Mouse (Mus musculus): Measurements from ENCODE around the gene Wnt10b. TPM values are rescaled to one million over a fixed set of nuclear protein-coding genes. Genes with fewer than 3 reads are reported as not detected.

The Wnt10b gene
- polyA plus RNA-seq, 1 experiment from 2014 or later: 0.44 TPM

DNA sequence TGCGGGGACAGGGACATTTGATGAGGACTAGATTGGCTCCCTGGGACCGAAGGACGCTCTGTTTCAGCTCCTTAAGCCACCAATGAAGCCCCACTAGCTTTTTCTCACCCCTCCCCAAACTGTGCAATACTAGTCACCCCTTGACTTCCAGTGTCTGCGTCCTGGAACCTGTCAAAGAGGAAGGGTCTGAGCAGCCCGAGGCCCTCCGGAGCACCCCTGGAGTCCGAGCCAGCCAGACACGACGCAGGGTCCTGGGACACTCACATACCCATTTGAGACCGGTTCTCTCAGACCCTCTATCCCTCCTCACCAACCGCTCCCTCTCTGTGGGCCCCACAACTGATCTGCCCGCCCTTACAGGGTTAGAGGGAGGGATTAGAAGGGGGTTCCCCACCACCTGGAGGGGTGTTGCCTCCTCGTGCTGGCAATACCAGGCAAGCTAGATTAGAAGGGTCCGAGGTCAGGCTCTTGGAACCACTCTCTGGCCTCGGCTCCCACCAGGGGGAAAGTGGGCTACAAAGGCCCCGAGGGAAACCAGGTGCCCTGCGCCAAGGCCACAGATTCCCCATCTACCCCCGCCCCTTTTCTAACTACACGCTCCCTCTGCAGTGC is 839 bp downstream of the Wnt10b start:
- H3K27me3 ChIP-seq (ENCODE audit: insufficient read depth, poor library complexity, severe bottlenecking): peaks cover 100% of the 10 kb centered on the region
- peaks cover 3% of the 10 kb centered on the region; the same call in 1 of the 2 replicates for H3K9me3 ChIP-seq
- H3K4me1 ChIP-seq (replicated peaks): peaks cover 59% of the 10 kb centered on the region
- DNase-seq (ENCODE audit: low spot score): peak; percentile 33
- H3K27ac ChIP-seq: no peak overlapping the region
- H3K36me3 ChIP-seq: no peaks in the 10 kb centered on the region
- peak overlapping the region; percentile 38 for H3K4me3 ChIP-seq
- WGBS: 2% methylated on average over 19 of the region's 19 CpGs

DNA sequence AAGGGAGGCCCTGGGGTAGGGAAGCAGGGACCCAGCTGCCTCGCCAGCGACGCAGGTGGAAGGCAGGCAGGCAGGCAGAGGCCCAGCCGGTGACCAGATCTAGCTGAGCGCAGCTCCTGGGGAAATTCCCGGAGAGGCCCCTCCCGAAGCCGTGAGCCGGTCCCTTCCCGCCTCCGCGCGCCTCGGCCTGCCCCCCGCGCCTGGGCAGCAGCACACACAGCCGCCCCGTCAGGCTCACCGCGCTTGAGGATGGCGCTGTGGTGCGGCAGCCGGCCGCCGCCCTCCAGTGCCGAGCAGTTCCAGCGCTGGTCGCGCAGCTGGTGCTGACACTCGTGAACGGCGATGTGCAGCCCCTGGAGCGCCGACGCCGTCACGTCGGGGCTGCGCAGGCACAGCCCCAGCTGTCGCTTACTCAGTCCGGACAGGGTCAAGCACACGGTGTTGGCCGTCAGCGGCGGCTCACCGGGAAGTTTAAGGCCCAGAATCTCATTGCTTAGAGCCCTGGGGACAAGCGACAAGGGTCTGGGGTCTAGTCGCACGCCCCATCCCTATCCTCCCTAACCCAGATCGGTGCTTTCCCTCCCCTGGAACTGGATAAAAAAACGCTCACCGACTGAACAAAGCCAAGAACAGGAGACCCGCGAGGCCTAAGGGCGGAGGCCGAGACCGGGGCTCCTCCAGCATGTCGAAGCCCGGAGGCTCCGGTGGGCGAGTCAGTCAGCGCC is 1.5 kb downstream of the Wnt10b start:
- peaks cover 100% of the 10 kb centered on the region for H3K27me3 ChIP-seq (ENCODE audit: insufficient read depth, poor library complexity, severe bottlenecking)
- WGBS: under 1% methylated on average over 62 of the region's 62 CpGs
- peaks cover 62% of the 10 kb centered on the region for H3K4me1 ChIP-seq (replicated peaks)
- peak overlapping the region; percentile 43; the same call in 1 of the 2 replicates for H3K27ac ChIP-seq
- peak; percentile 64 for DNase-seq (ENCODE audit: low spot score)
- H3K9me3 ChIP-seq: peaks cover 3% of the 10 kb centered on the region; the same call in 1 of the 2 replicates
- H3K36me3 ChIP-seq: no peaks in the 10 kb centered on the region
- peak overlapping the region; percentile 38 for H3K4me3 ChIP-seq

DNA sequence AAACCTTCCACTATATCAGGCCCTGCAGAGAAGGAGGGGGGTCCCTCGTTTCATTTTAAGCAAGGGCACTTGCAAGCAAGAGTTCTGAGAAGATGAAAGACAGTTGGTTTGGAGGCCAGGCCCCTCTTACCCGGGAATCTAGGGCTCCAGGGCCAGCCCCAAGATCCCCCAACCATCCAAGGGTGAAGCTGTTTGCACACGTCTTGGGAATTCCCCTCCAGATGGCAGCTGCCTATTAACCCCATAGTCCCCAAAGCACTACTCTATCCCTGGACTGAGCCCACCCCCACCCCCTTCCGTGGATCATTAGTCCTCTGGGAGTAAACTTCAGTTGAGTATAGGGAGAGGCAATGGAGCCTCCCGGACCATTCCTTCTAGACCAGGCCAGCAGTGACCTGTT is 2.4 kb downstream of the Wnt10b start:
- Histone ChIP-seq H3K4me3 (no peak overlapping the region), H3K27ac (no peak overlapping the region), H3K27me3 (ENCODE audit: insufficient read depth, poor library complexity, severe bottlenecking) (peaks cover 100% of the 10 kb centered on the region), H3K36me3 (no peaks in the 10 kb centered on the region), H3K4me1 (replicated peaks) (peaks cover 58% of the 10 kb centered on the region), H3K9me3 (peaks cover 3% of the 10 kb centered on the region; the same call in 1 of the 2 replicates)
- WGBS: 2% methylated on average over 5 of the region's 5 CpGs
- DNase-seq (ENCODE audit: low spot score): no peak

DNA sequence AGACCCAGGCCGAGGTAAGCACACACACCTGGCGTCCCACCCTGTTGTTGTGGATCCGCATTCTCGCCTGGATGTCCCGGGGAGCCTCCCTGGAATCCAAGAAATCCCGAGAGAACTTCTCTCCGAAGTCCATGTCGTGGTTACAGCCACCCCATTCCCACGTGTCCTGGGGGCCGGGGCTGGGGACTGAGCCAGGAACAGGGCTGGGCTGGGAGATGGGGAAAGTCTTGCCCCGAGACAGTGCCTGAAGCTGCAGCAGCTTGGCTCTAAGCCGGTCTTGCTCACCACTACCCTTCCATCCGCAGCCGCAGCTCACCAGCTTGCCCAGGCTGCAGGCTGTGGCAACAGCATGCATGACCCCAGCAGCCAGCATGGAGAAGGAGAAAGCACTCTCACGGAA is 3.9 kb downstream of the Wnt10b start:
- WGBS: 4% methylated on average over 15 of the region's 15 CpGs
- peak; percentile 14 for DNase-seq (ENCODE audit: low spot score)
- H3K36me3 ChIP-seq: no peaks in the 10 kb centered on the region
- no peak overlapping the region for H3K27ac ChIP-seq
- H3K9me3 ChIP-seq: no peaks in the 10 kb centered on the region
- peaks cover 100% of the 10 kb centered on the region for H3K27me3 ChIP-seq (ENCODE audit: insufficient read depth, poor library complexity, severe bottlenecking)
- peaks cover 52% of the 10 kb centered on the region for H3K4me1 ChIP-seq (replicated peaks)
- no peak overlapping the region for H3K4me3 ChIP-seq

DNA sequence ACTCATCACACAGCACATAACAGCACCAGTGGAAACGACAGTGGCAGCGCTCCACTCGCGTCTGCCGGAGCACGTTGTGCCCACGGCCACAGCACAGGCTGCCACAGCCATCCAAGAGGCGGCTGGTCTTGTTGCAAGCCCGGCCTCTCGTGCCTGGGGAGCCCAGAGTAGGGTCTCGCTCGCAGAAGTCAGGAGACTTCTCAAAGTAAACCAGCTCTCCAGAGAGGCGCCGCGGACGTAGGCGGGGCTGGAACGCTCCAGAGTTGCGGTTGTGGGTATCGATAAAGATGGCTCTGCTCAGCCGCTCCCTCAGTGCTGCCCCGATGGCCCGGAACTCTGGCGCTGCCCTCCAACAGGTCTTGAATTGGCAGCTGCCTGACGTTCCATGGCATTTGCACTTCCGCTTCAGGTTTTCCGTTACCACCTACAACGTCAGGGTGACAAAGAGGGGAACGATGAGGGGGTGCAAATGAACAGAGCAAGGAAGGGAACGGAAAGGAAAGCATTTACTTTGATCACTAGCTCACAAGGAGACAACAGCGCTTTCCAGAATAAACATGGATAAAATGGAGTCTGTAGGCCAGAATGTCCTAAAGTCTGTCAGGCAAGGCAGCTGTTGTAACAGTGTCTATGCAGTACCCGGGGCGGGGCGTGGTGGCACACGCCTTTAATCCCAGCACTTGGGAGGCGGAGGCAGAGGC is 5.3 kb downstream of the Wnt10b start:
- 3% methylated on average over 36 of the region's 36 CpGs for WGBS
- peak overlapping the region; percentile 39 for H3K4me3 ChIP-seq
- peak; percentile 51 for DNase-seq (ENCODE audit: low spot score)

DNA sequence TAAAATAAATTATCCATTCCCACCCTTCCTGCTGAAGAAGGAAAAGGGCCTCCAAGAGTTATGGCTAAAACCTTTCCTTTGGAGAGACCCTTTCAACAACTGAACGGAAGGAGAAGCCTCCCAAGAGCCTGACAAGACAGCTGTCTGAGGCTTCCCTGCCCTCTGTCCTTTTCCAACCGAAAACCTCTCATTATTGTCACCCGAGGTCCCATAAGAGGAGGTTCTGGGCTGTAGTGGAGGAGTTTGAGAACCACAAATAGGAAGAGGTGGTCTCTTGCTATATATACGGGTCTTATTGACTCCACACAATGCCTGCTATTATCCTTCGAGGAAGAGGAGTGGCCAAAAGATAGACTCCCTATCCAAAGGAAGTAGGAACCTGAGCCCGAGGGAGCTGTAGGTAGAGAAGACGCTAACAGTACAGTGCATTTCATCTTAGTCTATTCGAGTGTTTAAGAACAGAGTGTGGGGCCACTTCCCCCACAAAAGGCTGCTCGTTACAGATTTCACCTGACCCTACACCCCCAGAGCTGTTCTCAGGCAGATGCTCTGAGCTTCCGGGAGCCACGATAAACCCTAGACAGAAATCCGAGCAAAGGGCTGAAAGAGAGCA is 6.0 kb downstream of the Wnt10b start:
- Histone ChIP-seq H3K4me1 (replicated peaks) (peaks cover 32% of the 10 kb centered on the region), H3K4me3 (peak overlapping the region; percentile 39), H3K36me3 (no peaks in the 10 kb centered on the region), H3K9me3 (no peaks in the 10 kb centered on the region), H3K27me3 (ENCODE audit: insufficient read depth, poor library complexity, severe bottlenecking) (peaks cover 99% of the 10 kb centered on the region), H3K27ac (no peak overlapping the region)
- WGBS: 6% methylated on average over 12 of the region's 12 CpGs
- DNase-seq (ENCODE audit: low spot score): no peak

More for the DNA sequence above, 5.3 kb downstream of the Wnt10b start:
- Histone ChIP-seq H3K27me3 (ENCODE audit: insufficient read depth, poor library complexity, severe bottlenecking) (peaks cover 100% of the 10 kb centered on the region), H3K27ac (no peak overlapping the region), H3K36me3 (no peaks in the 10 kb centered on the region), H3K4me1 (replicated peaks) (peaks cover 39% of the 10 kb centered on the region), H3K9me3 (no peaks in the 10 kb centered on the region)

DNA sequence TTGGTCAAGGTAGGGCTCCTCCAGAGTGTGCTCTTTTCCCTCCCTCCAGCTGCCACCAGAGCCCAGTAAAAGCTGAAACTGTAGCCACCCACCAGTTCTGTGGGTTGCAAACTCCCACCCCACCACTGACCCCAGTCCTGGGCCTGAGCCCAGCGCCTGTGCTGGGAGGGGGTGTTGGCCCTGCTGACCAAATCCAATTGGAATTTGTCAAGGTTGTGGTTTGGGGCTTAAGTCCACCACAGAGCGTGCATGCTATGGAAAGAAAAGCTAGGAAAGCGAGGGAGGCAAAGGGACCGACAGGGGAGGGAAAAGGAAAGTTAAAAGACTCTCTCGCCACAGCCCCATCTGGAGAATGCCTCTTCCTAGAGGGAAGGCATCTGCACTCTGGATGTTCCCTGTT is 9.7 kb downstream of the Wnt10b start:
- peaks cover 21% of the 10 kb centered on the region for H3K4me1 ChIP-seq (replicated peaks)

DNA sequence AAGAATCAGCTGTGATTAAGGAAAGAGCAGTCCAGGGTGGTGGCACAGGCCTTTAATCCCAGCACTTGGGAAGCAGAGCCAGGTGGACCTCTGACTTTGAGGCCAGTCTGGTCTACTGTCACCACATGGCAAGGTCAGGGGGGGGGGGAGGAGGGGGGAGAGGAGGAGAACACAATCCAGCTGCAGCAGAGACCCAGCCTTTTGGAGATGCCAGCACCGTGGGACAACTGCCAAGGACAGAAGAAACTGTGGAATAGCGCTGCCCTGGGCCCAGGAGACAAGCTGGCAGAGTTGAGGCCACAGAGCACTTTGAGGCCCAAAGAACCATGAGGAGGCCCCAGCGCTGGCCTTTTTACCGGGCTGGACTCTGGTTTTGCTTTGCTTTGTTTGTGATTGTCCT is 12.0 kb downstream of the Wnt10b start:
- Histone ChIP-seq H3K9me3 (no peaks in the 10 kb centered on the region), H3K36me3 (peaks cover 6% of the 10 kb centered on the region), H3K27ac (no peak overlapping the region), H3K27me3 (ENCODE audit: insufficient read depth, poor library complexity, severe bottlenecking) (peaks cover 68% of the 10 kb centered on the region), H3K4me1 (replicated peaks) (peaks cover 25% of the 10 kb centered on the region), H3K4me3 (no peak overlapping the region)
- DNase-seq (ENCODE audit: low spot score): no peak
- 64% methylated on average over 4 of the region's 4 CpGs for WGBS

More for the DNA sequence above, 9.7 kb downstream of the Wnt10b start:
- WGBS: 25% methylated on average over 5 of the region's 5 CpGs
- Histone ChIP-seq H3K36me3 (no peaks in the 10 kb centered on the region), H3K27me3 (ENCODE audit: insufficient read depth, poor library complexity, severe bottlenecking) (peaks cover 92% of the 10 kb centered on the region), H3K9me3 (no peaks in the 10 kb centered on the region), H3K4me3 (no peak overlapping the region), H3K27ac (no peak overlapping the region)
- DNase-seq (ENCODE audit: low spot score): no peak

DNA sequence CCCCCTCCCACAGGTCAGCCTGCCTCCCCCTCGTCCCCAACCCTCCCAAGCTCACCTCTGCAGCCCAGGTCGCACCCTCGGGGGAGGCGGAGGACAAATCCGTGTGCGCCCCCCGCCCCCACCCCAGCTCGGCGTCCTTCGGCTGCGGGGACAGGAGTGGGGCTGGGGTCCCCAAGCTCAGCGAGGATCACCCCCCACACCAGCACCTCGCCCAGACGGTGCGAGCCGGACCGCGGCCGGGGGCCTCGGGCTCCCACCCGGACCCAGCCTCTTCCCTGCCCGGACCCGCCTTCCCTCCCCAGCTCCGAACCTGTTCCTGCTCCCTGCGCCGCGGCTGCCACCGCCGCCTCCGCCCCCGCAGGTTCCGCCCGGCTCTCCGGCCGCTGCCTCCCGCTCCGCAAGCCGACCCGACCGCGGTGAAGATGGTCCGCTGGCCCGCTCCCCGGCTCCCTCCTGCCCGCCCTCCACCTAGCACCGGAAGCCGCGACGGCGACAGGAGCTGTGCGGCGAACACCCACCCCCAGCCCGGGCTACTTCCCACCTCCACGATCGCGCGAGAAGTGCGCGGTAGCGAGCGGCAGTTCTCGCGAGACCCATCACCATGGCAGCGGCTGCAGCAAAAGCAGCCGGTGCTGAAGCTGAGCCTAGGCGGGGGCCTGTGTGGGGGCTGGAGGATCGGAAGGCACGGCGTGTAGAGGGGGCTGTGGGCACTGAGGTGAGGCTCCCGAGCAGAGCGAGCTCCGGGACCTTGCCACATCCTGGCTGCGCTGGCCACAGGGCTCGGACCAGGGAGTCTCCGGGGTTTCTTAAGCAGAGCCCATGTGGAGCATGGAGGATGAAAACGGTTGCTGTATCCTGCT is 15.1 kb downstream of the Wnt10b start, which contains the start of gene Arf3:
TSS of gene Arf3 (minus strand) at position 545 of the 860 bp plus-strand sequence.
- peaks cover 36% of the 10 kb centered on the region for H3K36me3 ChIP-seq
- DNase-seq (ENCODE audit: low spot score): peak; percentile 97
- H3K27ac ChIP-seq: peak within 1 kb of the TSS; percentile 94
- peaks cover 38% of the 10 kb centered on the region for H3K27me3 ChIP-seq (ENCODE audit: insufficient read depth, poor library complexity, severe bottlenecking)
- H3K4me3 ChIP-seq: peak within 1 kb of the TSS; percentile 99
- peaks cover 28% of the 10 kb centered on the region for H3K4me1 ChIP-seq (replicated peaks)
- WGBS: under 1% methylated on average over 76 of the region's 76 CpGs
- no peaks in the 10 kb centered on the region for H3K9me3 ChIP-seq

DNA sequence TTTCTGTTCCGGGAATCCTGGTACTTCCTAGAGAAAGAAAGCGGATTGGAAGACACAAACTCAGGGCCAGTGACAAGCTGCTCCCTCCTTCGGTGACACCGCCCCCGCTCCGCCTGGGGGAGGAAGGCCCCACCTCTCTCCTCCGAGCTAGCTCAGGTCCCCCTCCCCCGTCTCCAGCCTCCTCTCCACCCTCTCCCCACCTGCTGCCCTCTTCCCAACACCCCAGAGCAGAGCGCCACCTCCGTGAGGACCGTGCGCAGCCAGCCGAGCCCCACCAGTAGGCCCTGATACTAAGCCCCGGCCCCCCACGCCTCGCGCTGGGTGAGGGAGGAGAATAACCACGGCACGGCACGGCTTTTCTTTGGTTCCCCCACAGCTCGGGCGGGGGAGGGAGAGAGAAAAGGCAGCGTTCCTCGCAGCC is 15.7 kb downstream of the Wnt10b start:
- peaks cover 41% of the 10 kb centered on the region for H3K36me3 ChIP-seq

DNA sequence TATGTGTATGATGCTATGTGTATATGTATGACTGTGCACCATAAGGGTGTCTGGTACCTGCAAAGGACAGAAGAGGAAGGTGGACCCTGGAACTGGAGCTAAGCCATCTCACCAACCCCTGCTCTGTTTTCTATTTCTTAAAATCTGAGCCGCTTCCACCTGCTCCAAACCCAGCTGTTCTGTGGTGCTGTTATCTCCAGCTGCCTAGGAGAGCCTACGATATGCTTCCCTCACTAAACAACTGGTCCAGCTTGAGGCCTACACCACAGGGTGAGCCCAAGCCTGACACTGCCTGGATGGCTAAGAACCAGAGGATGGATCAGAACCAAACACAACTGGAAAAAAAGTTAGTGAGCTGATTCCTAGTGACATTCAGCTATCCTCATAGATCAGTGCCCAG is 23.8 kb downstream of the Wnt10b start:
- DNase-seq (ENCODE audit: low spot score): no peak
- no peaks in the 10 kb centered on the region for H3K4me1 ChIP-seq (replicated peaks)
- no peaks in the 10 kb centered on the region for H3K9me3 ChIP-seq
- no peaks in the 10 kb centered on the region for H3K27me3 ChIP-seq (ENCODE audit: insufficient read depth, poor library complexity, severe bottlenecking)
- H3K4me3 ChIP-seq: no peak overlapping the region
- WGBS: 86% methylated on average over 2 of the region's 2 CpGs
- no peak overlapping the region for H3K27ac ChIP-seq
- peaks cover 67% of the 10 kb centered on the region for H3K36me3 ChIP-seq

More for the DNA sequence above, 15.7 kb downstream of the Wnt10b start:
- peak overlapping the region; percentile 99 for H3K4me3 ChIP-seq
- no peaks in the 10 kb centered on the region for H3K9me3 ChIP-seq
- peak; percentile 76 for DNase-seq (ENCODE audit: low spot score)
- peaks cover 32% of the 10 kb centered on the region for H3K27me3 ChIP-seq (ENCODE audit: insufficient read depth, poor library complexity, severe bottlenecking)
- WGBS: 1% methylated on average over 24 of the region's 24 CpGs
- H3K27ac ChIP-seq: peak overlapping the region; percentile 94
- H3K4me1 ChIP-seq (replicated peaks): peaks cover 28% of the 10 kb centered on the region

DNA sequence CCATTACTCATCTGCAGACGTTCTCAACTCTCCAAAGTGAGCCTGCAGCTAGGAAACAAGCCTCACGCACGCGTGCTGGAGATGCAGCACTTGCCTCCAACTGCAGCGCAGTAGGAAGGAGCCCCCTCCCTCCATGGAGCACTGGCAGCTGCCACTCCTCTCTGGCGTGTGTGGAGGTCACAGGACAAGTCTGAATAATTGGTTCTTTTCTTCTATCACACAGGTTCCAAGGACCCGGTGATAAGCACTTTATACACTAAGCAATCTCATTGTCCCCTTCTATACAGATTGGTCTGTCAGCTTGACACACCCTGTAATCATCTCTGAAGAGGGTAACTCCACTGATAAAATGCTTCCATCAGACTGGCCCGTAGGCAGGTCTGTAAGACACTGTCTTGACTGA is 24.9 kb downstream of the Wnt10b start:
- Histone ChIP-seq H3K27ac (no peak overlapping the region), H3K36me3 (peaks cover 61% of the 10 kb centered on the region), H3K4me1 (replicated peaks) (no peaks in the 10 kb centered on the region), H3K9me3 (no peaks in the 10 kb centered on the region), H3K27me3 (ENCODE audit: insufficient read depth, poor library complexity, severe bottlenecking) (no peaks in the 10 kb centered on the region), H3K4me3 (no peak overlapping the region)
- 81% methylated on average over 8 of the region's 8 CpGs for WGBS
- DNase-seq (ENCODE audit: low spot score): no peak

Measured in hindbrain, embryonic 10.5 days (tissue).